Mouse (Mus musculus) megakaryocyte, adult 5-6 weeks (primary cell): ENCODE measurements around the gene Dpp6. TPM values are rescaled to one million over a fixed set of nuclear protein-coding genes. Genes with fewer than 3 reads are reported as not detected.

Source experiments
- ATAC-seq: 2 replicates; pipeline ENCODE4 v1.8.0; 2016; ENCODE audit warnings: mild to moderate bottlenecking, inconsistent platforms; ENCODE audit not compliant: poor library complexity, severe bottlenecking
- total RNA-seq, 2 experiments: library from RNA; stranded (forward) in 1 of 2; stranded (reverse) in 1 of 2; fragments of 153-499, 151-499 nt in 1 of 2; fragments of 221-1000, 200-1000 nt in 1 of 2; gene quantifications; 2 replicates each; pipeline versions ENCODE4 v1.2.3 to v1.2.4; 2015 to 2017

The Dpp6 gene
- total RNA-seq, 2 experiments from 2014 or later = 0.48 TPM; not detected in 1

- no peak for ATAC-seq
These were observed 128.3 kb downstream of the Dpp6 start for GRCm38 (mm10) chr5:26945169-26945920.

DNA sequence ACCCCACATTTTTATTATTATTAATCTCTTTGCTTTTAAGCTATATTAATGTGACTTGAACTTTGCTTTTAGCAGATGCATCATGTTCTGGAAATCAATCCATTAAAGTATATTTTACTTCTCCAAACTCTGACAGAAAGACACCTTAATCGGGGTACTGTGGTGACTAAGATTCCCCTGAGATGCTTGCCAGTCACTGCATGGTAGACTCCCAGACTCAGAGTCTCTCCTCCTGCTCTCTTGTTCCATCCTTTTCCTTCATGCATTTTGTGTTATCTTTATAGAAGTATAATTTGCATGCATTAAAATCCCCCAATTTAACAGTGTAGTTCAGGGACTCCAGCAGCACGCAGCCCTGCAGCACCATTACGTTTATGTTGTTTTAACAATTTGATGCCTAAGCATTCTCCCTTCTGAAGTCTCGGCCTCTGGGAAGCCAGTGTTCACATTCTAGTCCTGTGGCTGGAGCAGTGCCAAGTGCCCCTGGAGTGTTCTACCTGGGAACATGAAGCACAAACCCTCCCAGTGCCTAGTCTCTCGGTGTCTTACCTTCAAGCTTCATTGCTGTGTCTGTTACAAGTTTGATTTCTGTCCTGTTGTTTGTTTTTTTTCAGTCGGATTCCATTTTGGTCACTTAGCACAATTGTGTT is 153.1 kb downstream of the Dpp6 start:
- no peak for ATAC-seq

GRCm38 (mm10) chr5:26973166-26973565 is 156.2 kb downstream of the Dpp6 start:
- no peak for ATAC-seq

DNA sequence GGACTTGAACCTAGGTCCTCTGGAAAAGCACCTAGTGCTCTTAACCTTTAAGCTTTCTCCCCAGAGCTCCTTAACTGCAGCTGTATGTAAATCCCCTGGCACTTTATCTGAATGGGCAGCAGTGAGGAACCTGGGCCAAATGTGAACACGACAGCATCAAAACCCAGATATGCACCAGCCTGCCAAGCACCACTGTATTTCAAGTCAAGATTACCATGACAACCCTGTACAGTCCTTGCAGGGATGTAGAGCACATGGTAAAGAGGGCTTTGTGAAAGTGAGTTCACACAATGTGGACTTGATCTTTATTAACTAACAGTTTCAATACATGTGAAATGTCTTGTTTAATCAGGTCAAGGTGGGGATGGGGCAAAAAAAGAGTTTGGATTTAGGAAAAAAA is 162.3 kb downstream of the Dpp6 start:
- ATAC-seq = no peak

GRCm38 (mm10) chr5:26979755-26980154 is 162.8 kb downstream of the Dpp6 start:
- no peak for ATAC-seq

DNA sequence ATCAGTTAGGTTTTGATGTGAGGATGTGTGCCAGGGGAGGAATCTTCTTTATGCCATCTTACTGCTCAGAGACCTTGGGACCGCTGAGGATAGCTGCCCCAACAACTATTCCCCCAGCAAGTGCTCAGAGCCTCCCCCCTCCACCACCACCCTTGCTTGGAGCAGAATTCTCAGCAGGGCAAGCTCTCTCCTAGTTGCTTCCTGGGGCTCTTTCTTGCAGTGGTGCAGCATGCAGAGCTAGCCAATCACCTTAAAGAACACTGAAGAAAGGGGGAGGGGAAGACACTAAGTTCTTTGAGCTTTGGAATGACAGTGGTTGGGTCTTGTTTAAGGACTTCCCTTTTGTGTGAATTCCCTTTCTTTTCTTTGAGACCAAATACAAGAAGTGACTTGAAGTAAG is 168.1 kb downstream of the Dpp6 start:
- no peak for ATAC-seq

GRCm38 (mm10) chr5:26991587-26991986 is 174.6 kb downstream of the Dpp6 start:
- ATAC-seq = no peak

DNA sequence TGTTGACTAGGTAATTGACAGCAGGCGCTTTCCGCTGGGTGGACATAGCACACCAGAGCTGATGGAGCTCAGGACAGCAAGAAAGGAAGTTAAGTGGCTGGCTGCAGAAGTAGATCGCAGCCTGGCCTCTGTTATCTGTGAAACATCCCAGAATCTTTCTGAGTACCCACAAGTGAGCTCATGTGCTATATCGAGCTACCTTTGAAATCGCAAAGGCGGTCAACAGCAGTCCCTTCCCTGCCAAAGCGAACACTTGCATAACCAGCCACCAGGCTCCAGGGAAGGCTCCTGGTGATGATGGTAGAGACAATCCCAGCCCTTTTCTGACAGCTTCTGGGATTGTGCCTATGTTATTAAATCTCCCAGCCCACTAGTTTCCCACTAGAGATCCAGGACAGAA is 186.5 kb downstream of the Dpp6 start:
- ATAC-seq = no peak

- ATAC-seq = no peak
These were observed 192.2 kb downstream of the Dpp6 start for GRCm38 (mm10) chr5:27009157-27009556.

- ATAC-seq = no peak
These were observed 193.6 kb downstream of the Dpp6 start for GRCm38 (mm10) chr5:27010582-27010981.

DNA sequence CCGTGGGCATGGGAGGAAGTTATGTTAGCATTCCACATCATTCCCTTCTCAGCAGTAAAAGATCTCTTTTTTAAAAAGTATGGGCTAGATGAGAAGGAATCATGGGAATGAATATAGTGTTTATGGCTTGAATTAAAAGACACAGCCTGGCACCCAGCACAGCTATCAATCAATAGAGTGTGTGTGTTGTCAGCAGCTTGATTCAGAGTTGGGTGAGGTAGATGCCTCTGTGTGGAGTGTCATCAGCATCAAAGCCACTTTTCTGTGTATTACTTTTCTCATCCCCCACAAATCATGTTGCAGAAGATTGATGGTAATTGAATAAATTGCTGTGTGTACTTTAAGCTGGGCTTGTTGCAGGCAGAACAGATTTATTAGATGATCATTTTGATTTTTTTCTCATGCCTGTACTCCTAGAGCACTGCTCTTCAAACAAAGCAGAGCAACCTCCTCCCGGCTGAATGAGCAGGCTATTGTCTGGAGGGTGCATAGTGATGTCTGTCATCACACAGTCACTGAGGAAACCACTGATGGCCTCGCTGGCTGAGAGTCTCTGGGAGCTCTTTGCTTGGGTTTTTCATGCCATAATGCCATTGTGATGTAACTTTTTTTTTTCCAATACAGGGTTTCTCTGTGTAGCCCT is 201.4 kb downstream of the Dpp6 start:
- no peak for ATAC-seq

- no peak for ATAC-seq
These were observed 211.6 kb downstream of the Dpp6 start for GRCm38 (mm10) chr5:27028611-27029010.

DNA sequence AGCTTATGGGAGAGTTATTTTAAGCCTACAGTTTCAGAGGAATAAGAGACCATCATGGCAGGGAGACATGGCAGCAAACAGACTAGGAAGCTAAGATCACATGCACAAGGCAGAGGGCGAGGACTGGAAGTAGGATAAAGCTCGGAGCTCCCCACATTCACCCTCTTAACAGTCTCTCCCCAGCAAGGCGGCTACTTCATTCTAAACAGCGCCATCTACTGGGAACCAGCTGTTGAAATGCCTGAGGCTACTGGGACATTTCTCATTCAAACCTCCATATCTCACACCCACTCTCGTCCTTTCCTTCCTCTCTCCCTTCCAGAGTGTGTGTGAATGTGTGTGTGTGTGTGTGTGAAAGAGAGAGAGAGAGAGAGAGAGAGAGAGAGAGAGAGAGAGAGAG is 212.8 kb downstream of the Dpp6 start:
- ATAC-seq = no peak

- ATAC-seq = no peak
These were observed 217.9 kb downstream of the Dpp6 start for GRCm38 (mm10) chr5:27034858-27035257.

DNA sequence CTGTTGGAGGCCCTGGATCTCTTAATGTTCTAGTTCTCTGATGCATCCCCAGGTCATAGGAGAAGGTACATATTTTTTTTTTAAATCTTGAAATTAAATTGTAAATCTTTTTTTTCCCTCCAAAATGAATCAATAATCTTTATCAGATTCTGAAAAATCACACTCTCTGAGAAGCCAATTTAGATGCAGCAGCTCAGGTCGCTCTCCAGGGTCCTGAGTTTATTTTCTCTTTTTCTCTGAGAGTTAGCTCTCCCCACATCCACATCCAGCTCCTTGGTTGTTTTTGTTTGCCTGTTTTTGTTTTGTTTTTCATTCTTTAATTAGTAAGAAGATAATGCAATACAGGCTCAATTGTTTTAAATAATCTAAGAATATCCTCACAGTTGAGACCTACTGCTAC is 218.3 kb downstream of the Dpp6 start:
- ATAC-seq = no peak

DNA sequence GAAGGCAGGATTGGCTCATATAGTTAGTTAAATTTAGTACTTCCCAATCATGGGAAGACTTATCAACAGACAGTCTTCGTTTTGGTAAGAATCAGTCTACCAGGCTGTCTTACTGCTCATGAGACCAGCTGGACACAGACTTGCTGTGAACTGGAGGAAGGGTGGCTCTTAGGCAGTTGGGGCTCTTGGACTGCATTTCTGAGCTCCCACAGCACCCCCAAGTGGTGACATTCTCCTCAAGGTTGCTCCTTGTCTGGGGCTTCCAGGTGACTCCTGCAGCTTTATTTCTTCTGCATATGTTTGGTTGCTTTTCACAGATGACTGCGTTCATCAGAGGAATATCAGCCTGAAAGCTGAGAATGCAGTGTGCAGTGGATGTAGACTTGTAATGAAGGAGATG is 218.9 kb downstream of the Dpp6 start:
- no peak for ATAC-seq

DNA sequence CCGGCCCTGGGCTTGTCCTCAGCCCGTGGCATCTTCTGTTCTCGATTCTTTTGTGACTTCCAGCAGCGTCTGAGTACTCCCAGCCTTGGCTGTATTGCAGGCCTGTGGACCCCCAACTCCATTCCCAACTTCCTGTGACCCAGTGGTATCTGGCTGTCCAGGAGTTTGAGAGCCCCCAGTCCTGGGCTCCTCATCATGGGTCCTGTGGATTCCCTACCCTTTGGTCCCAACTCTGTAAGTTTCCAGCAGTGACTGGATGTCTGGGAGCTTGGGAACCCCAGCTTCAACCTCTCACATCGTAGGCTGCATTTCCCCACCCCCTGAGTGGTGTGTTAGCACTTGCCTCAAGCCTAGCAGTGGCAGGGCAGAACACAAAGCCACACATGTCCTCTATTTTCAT is 220.8 kb downstream of the Dpp6 start:
- ATAC-seq = no peak

- ATAC-seq = no peak
These were observed 231.2 kb downstream of the Dpp6 start for GRCm38 (mm10) chr5:27048167-27048566.

DNA sequence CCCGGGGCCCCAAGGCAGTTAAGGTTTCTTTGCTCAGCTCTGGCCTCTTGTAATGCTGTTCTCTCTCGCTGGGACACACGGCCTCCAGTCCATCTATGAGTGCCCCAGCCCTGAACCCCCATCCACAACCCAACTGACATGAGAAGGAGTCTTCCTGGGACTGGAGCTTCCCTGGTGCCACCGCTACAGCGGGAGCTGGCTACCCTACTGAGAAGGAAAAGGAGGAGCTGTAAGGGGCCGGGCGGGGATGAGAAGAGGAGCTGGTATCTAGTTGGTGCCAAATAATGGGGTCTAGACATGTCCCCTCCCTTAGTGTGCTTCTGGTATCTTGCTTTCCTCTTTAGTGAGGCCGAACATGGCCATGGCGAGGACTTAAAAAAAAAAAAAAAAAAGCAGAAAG is 231.9 kb downstream of the Dpp6 start:
- ATAC-seq = no peak

DNA sequence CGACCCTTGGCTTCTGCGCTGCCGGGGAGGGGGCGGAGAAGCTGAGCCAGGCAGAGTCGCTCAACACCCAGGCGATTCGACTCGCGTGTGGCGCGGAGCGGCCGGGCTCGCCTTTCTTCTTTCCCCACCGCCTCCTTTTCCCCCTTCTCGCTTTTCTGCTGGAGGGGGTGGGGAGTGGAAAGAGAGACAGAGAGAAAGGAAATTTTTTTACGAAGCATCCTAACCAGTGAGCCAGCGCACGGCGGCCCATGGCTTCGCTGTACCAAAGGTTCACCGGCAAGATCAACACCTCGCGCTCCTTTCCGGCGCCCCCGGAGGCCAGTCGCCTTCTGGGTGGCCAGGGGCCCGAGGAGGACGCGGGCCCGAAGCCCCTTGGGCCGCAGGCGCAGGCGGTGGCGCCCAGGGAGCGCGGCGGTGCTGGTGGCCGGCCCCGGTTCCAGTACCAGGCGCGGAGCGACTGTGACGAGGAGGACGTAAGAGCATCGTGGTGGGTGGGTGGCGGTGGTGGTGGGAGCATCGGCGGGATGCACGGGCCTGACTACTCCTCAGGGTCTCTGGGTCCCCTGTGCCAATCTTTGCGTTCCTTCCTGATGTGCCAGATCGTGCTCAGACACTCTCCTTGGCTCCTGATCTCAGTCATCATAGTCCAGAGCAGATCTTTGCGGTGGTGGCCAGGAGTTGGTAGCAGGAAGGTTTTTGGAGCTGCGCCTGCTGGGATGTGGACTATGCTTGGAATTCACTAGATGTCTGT is 232.5 kb downstream of the Dpp6 start:
- no peak for ATAC-seq

DNA sequence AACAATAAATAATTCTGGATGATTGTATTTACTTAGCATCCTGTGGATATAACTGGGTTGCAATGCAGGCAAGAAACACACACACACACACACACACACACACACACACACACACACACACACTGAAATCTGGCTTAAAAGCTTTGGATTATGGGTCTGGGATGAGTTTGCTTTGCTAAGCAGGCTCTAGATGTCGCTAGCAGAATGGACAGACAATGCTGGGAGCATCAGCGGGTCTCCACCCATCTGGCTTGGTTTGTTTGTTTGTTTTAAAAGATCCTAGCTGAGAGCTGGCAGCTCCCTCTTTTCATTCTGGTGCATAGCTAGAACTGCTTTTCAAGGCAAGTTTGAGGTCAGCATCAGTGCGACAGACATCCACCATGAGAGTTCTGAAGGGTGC is 234.2 kb downstream of the Dpp6 start:
- no peak for ATAC-seq
